Mouse (Mus musculus): Measurements from ENCODE around the gene Eme1. TPM values are rescaled to one million over a fixed set of nuclear protein-coding genes. Genes with fewer than 3 reads are reported as not detected.

Gene Eme1
- polyA plus RNA-seq, 1 experiment from 2014 or later = 11.6 TPM

Other genes with a start within 250 kb of the Eme1 start
- gene Cacna1g, start 179.8 kb downstream of the Eme1 start, polyA plus RNA-seq (2015; fragmentation: Nextera tagmentation; extraction: Ambion mirVana) = 10.5 and 12.4 TPM in 2 replicates
- gene Spata20, start 167.8 kb downstream of the Eme1 start, polyA plus RNA-seq (2015; fragmentation: Nextera tagmentation; extraction: Ambion mirVana) = 0.10 TPM in 1 of 2 replicates, not detected in the other
- gene Epn3, start 154.0 kb downstream of the Eme1 start, polyA plus RNA-seq (2015; fragmentation: Nextera tagmentation; extraction: Ambion mirVana) = 0.19 and 0.46 TPM in 2 replicates
- 2.4 and 3.6 TPM in 2 replicates for gene Mycbpap, start 132.2 kb downstream of the Eme1 start, polyA plus RNA-seq (2015; fragmentation: Nextera tagmentation; extraction: Ambion mirVana)
- gene Rsad1, start 104.7 kb downstream of the Eme1 start, polyA plus RNA-seq (2015; fragmentation: Nextera tagmentation; extraction: Ambion mirVana) = 4.4 and 5.5 TPM in 2 replicates
- gene Chad, start 88.9 kb downstream of the Eme1 start, polyA plus RNA-seq (2015; fragmentation: Nextera tagmentation; extraction: Ambion mirVana) = 0.12 TPM in 1 of 2 replicates, not detected in the other
- gene Acsf2, start 52.1 kb downstream of the Eme1 start, polyA plus RNA-seq (2015; fragmentation: Nextera tagmentation; extraction: Ambion mirVana) = 1.7 TPM in 2 replicates
- 167 and 168 TPM in 2 replicates for gene Lrrc59, start 24.2 kb downstream of the Eme1 start, polyA plus RNA-seq (2015; fragmentation: Nextera tagmentation; extraction: Ambion mirVana)
- 139 and 150 TPM in 2 replicates for gene Mrpl27, start 197 bp downstream of the Eme1 start, polyA plus RNA-seq (2015; fragmentation: Nextera tagmentation; extraction: Ambion mirVana)
- 8.3 and 11.3 TPM in 2 replicates for gene Xylt2, start 23.6 kb upstream of the Eme1 start, polyA plus RNA-seq (2015; fragmentation: Nextera tagmentation; extraction: Ambion mirVana)
- gene Gm11541, start 50.5 kb upstream of the Eme1 start, polyA plus RNA-seq (2015; fragmentation: Nextera tagmentation; extraction: Ambion mirVana) = not detected in 2 replicates
- 0.22 TPM in 2 replicates for gene Cdc34b, start 87.8 kb upstream of the Eme1 start, polyA plus RNA-seq (2015; fragmentation: Nextera tagmentation; extraction: Ambion mirVana)
- not detected in 2 replicates for gene Tmem92, start 128.7 kb upstream of the Eme1 start, polyA plus RNA-seq (2015; fragmentation: Nextera tagmentation; extraction: Ambion mirVana)

Data from midbrain, embryonic 13.5 days (tissue).